Mouse (Mus musculus) c-Kit-positive CD71-positive TER-119-positive erythroid progenitor cells, embryonic 14.5 days (primary cell): ENCODE results near the gene Dnaaf5.

ENCODE experiments used
- DNase-seq: peaks from one replicate; pipeline ENCODE4 v3.0.0-alpha.2; 2013; ENCODE audit warnings: low spot score

The Dnaaf5 gene

GRCm38 (mm10) chr5:139198779-139199178 lies 48.8 kb downstream of the Dnaaf5 start:
- DNase-seq = no peak

- DNase-seq = no peak
Measured at GRCm38 (mm10) chr5:139199636-139199994, 49.6 kb downstream of the Dnaaf5 start.

- peak; percentile 98 for DNase-seq
Measured at GRCm38 (mm10) chr5:139199995-139200769, 50.2 kb downstream of the Dnaaf5 start, which contains the start of gene Sun1. TSS of gene Sun1 (plus strand) at chr5:139200637.

GRCm38 (mm10) chr5:139200770-139201569 lies 50.9 kb downstream of the Dnaaf5 start:
- no peak for DNase-seq

- DNase-seq = no peak
Measured at GRCm38 (mm10) chr5:139202127-139202526, 52.1 kb downstream of the Dnaaf5 start.

GRCm38 (mm10) chr5:139203312-139203711 lies 53.3 kb downstream of the Dnaaf5 start:
- DNase-seq = no peak

- no peak for DNase-seq
Measured at GRCm38 (mm10) chr5:139206081-139206480, 56.1 kb downstream of the Dnaaf5 start.

GRCm38 (mm10) chr5:139206525-139206924 lies 56.5 kb downstream of the Dnaaf5 start:
- DNase-seq = no peak

- no peak for DNase-seq
Measured at GRCm38 (mm10) chr5:139208183-139208582, 58.2 kb downstream of the Dnaaf5 start.

GRCm38 (mm10) chr5:139208871-139209684 lies 59.1 kb downstream of the Dnaaf5 start:
- no peak for DNase-seq

- no peak for DNase-seq
Measured at GRCm38 (mm10) chr5:139209685-139210026, 59.6 kb downstream of the Dnaaf5 start.

GRCm38 (mm10) chr5:139211737-139212385 lies 61.8 kb downstream of the Dnaaf5 start:
- DNase-seq = no peak

GRCm38 (mm10) chr5:139214298-139214697 lies 64.3 kb downstream of the Dnaaf5 start:
- no peak for DNase-seq

GRCm38 (mm10) chr5:139215184-139215583 lies 65.2 kb downstream of the Dnaaf5 start:
- no peak for DNase-seq

GRCm38 (mm10) chr5:139216121-139216520 lies 66.1 kb downstream of the Dnaaf5 start:
- no peak for DNase-seq

- DNase-seq = no peak
Measured at GRCm38 (mm10) chr5:139216774-139217173, 66.8 kb downstream of the Dnaaf5 start.

- DNase-seq = no peak
Measured at GRCm38 (mm10) chr5:139220006-139220515, 70.0 kb downstream of the Dnaaf5 start.

- DNase-seq = no peak
Measured at GRCm38 (mm10) chr5:139220610-139221009, 70.6 kb downstream of the Dnaaf5 start.

GRCm38 (mm10) chr5:139223331-139223730 lies 73.3 kb downstream of the Dnaaf5 start:
- no peak for DNase-seq

GRCm38 (mm10) chr5:139227236-139227635 lies 77.2 kb downstream of the Dnaaf5 start:
- no peak for DNase-seq

GRCm38 (mm10) chr5:139227645-139228044 lies 77.6 kb downstream of the Dnaaf5 start:
- DNase-seq = no peak

GRCm38 (mm10) chr5:139228318-139228717 lies 78.3 kb downstream of the Dnaaf5 start:
- DNase-seq = no peak
